Mouse (Mus musculus): ENCODE results near the gene Trpv2.

Trpv2 gene

DNA sequence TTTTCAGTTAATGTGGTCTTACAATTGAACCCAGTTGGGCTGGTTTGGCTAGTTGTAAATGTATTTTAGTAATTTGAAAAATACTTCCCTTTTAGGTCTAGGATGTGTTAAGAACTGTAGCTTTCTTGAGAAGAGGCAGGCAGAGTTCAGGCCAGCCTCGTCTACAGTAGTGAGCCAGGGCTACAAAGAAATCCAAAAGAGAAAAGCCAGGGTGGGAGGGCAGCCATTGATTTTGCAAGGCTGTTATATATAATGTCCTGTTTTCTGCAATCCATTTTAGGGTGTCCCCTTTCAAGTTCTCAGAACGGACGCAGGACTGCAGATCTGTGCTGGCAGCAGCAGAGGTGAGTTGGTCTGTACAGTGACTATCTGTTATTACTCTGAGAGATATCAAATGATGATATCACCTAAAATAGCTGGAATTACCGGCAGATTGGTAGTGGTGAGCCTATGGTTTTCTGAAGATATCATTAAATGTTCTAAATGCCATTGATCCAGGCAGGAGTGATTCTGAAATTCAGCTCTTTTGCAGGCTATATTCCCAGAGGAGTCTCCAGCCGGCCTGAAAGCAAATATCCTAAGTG, 29.9 kb downstream of the Trpv2 start:
- DNase-seq = no peak

DNA sequence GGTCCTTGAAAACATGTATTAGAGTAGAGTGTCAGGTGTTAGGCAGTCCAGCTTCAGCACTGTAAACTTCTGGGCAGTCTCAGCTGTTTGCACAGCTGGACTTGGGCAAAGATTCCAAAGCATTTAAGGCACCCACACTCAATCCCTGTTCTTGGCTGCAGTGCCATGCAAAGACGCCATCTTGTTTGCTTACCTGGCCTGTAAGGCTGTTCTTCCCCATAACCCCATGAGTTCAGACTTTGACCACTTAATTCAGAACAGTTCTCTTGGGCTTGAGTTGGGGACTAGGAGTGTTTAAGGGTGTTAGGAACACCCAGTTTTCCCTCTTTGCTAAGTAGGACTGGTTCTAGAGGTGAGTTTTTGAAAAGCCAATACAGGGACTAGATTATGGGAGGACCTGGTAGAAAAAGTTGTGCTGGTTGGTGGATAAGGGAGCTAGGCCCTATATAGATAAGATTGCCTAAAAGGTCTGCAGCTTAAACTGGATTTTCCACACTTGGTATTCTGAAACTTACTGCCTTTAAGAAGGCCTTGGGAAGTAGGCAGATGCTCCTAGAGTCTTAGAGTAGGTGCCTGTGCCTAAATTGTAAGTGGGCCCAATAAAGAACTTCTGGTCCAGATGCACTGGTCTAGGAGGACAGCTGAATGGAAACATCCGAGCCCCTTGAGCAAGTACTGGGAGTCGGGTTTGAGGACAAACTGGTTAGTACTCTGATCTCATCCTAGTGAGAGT, 30.8 kb downstream of the Trpv2 start:
- no peak for DNase-seq

DNA sequence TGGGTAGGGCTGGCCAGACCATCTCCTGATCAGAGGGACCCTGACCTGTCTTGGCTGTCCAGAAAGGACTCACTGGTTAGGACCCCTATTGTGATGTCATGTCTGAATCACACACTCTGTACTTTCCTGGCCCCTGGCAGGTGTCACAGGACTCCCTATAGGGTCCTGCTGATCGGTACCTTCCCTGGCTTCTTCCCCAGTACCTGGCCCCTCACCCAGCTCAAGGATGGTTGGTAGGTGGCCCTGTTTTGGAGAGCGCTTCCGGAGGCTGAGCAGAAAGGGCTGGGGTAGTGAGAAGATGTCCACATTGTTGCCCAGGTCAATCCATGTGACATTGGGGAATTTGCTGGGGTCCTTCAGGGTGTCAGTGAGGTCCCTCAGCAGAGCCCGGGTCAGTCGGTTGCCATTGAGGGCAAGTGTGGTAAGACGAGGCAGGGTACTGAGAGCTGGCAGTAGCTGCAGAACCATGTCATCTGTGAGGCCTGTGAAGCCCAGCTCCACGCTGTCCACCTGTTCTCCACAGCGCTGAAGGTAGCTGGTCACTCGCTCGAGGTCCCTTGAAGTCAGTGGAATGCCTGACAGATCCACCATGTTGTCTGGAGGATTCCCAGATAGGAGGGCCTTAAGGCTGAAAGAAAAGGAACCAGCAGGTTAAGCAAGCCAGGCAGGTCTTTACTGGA, 31.5 kb downstream of the Trpv2 start:
- DNase-seq = no peak

DNA sequence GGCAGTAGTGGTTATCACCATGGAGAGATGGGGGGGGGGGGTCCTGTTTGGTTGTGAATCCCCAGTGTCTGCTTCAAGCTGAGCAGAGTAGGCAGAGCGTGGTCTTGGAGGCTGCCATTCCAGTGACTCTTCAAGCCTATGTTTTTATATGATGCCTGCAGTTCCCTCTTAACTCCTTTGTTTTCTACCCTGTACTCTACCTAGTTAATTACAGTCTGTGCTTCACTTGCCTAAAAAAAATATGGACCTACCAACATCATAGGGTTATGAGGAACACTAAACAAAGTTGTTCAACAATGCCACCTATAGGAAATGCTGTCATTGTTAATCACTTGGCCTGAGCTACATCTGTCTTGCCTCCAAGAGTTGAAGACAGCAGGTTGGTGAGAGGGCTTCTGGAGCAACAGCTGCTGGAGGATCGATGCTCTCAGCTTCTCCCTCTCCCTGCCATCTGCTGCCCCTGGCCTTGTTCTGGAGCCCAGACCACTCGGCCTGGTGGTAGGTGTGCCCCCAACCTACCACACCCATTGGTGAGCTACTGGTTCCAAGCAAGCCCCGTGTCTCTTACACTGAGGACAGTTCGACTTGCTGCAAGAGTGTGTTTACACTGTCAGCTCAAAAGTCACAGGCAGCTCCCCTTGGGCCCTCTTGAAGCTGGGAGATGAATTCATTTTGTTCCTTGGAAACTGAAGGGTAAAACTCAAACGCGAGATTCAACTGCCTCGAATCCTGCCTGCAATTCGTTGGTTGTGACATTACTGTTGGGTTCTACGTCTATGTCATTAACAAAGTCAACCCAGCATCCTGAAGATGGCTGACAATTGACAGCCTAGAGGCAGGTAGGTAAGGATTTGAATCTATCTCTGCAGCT, 32.2 kb downstream of the Trpv2 start:
- peak; percentile 62 for DNase-seq

DNA sequence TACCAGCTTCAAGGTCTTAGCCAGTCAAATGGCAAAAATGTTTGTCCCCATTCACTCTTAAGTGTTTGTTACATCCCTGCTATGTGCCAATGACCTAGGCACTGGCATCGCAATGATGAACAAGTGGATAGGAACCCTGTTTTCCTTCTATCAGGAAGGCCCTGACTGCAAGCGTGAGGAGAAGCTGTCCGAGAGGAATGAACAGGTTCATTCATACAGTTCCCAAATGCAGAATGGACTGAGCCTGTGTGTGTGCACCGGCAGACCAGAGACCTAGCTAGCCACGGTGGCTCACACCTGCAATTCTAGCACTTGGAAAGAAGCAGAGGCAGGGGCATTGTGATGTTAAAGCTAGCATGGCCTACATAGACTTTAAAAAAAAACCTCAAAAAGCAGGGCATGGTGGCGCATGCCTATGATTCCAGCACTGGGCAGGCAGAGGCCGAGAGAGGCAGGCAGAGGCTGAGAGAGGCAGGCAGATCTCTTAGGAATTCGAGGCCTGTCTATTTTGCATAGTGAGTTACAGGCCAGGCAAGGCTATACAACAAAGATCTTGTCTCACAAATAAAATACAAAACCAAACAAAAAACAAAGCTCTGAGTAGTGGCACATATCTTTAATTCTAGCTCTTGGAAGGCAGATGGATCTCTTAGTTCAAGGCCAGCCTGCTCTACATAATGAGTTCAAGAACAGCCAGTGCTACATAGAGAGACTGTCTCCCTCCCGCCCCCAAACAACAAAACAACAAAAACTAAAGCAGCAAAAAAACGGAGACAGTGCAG, 33.1 kb downstream of the Trpv2 start:
- DNase-seq = no peak

DNA sequence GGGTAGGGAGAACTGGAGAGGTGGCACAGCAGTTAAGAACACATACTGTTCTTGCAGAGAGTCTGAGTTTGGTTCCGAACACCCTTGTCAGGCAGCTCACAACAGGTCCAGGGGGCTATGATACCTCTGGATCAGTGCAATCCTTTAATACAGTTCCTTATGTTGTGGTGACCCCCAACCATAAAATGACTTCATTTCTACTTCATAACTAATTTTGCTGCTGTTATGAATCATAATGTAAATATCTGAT, 33.6 kb downstream of the Trpv2 start:
- DNase-seq = no peak

DNA sequence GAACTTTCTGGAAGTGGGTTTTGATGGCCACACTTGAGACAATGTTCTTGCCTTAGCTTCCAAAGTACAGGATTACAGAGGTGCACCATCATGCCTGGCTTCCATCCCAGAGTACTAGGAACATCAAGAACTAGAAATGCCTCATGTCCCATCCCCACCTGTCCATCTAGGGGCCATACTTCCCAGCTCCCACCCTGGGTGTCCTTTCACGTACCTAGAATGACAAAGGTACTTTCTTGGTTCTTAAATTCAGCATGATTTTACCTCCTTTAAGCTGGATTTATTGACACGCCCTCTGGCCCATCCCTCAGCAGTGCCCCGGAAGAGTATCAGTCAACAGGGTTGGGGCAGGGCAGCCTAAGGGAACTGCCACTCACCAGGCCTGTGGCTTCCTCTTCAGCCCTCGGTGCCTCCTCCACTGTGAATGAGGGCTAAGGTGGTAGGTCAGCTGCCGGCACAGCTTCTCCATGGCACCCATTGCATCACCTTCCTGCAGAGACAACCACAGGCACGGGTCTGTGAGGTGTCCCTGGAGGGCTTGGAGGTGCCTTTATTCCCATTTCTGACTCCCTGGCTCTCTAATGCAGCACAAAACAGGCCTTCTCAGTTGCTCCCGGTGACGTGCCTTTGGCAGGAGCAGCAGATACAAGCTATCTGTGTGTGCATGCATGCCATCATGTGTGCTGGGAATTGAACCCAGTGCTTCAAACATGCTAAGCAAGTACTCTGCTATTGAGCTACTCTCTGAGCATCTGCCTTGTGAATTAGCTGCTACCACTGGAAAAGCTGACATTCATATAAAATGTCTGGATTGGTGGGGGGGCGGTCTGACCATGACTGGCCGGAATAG, 34.8 kb downstream of the Trpv2 start:
- DNase-seq = no peak

DNA sequence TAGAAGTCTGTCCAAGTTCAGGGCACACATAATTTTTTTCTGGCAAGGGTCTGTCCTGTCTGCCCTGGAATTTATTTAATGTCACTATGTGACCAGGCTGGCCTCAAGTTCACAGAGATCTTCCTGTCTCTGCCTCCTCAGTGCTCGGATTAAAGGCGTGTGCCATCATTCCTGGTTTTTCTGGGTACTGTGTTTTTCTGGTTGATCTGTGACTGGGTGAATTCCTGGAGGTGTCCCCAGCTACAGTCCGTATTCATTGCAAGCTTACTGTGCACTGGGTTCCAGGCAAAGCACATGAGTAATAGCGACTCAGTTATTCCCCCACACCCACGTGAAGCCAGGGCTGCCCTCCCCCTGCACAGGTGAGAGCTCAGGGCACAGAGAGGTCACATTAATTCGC, 36.0 kb downstream of the Trpv2 start:
- no peak for DNase-seq

DNA sequence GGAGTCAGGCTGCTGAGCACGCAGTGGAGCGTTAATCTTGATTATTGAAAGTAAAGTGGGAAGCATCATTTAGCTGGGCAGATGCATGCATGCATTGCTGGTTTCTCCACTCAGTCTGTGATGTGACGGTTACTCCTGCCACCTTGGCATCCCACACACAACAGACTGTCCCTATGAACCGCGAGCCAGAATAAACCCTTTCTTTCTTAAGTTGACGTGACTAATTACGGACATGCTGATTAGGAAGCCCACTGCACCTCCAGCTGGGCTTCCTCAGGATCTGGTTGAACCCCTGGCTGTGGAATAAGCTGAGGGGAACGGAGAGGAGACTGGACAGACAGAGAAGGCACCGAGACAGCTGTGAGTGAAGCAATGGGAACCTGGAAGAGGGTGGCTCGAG, 38.3 kb downstream of the Trpv2 start:
- no peak for DNase-seq

DNA sequence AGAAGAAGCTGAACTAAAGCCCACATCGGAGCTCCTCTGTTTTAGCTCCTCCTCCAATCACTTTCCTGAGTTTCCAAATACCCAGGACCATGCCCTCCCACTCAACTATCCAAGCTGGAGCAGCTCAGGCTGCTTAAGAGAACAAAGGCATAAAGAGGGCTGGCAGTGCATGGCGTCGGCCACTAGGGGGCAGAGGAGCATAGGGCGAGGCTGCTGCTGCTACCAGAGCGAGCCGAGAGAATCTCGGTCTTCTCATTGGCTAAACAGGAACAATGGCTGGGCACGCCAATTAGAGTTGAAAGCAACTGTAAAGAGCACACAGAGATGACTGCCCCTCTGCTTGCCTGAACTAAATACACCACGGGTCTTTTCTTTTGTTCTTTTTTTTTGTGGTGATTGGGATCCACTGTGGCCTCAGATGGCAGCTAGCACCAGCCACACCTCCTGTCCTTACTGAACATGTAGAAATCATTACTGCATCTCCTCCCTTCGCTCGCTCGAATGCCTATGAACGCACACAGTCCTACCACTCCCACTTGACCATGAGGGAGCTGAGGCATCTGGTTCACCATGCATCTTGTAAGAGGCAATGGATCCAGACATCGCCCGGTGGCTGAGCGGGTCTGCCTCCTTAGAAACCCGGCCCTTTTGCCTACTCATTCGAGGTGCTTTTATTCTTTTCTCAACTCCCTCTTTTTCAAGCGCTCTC, 39.5 kb downstream of the Trpv2 start:
- peak; percentile 99 for DNase-seq

DNA sequence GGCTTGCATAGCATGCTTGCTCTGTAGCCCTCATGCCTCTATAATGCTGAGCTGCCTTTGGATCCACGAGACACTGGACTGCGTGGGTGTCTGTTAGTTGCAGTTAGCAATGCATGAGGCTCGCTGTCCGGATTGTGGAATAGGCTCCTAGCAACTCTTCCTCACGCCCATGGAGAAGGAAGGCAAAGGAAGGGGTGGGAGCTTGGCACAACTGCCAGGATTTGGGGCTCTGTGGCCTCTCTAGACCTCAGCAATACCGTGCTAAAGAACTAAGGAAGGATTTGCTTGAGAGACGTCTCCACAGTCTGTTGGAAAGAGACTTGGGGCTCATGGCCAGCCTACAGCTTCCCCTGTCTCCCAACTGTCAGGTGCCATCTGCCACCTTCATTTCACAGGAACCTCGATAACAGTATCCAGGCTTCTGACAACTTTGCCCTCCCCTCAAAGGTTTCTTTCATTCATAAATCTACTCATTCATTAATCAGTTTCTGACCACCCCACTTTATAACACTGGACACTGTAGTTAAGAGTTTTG, 40.7 kb downstream of the Trpv2 start:
- DNase-seq = no peak

DNA sequence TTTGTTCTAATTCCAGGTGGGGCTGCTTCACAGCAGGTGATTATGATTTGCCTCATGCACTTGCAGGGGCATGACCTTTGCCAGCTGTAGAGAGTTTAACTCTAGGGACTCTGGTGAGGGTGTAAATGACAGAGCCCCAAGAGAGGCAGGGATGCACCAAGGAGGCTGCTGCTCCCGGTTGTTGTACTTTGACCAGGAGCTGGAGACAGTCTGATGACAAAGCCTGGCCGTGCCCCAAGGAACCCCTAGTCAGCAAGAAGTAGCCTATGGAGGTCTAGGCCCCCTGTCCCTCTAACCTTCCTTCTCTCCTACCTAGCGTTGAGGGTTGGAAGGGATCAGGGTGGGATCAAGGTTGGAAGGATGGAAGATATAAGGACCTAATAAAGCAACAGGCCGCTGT, 41.2 kb downstream of the Trpv2 start:
- no peak for DNase-seq

DNA sequence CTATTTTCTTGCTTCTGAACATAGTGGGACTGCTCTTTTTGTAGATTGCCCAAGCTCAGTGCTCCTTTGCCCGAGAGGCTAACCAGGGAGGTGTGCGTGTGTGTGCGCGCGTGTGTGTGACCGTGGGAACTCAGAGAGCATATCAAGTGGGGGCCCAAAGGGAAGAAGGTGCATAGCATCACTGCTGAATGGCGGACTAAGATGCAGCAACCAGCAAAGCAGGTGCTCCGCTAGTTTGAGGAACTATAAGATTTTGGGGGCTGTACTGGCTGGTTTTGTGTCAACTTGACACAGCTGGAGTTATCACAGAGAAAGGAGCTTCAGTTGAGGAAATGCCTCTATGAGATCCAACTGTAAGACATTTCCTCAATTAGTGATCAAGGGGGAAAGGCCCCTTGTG, 46.8 kb downstream of the Trpv2 start:
- no peak for DNase-seq

DNA sequence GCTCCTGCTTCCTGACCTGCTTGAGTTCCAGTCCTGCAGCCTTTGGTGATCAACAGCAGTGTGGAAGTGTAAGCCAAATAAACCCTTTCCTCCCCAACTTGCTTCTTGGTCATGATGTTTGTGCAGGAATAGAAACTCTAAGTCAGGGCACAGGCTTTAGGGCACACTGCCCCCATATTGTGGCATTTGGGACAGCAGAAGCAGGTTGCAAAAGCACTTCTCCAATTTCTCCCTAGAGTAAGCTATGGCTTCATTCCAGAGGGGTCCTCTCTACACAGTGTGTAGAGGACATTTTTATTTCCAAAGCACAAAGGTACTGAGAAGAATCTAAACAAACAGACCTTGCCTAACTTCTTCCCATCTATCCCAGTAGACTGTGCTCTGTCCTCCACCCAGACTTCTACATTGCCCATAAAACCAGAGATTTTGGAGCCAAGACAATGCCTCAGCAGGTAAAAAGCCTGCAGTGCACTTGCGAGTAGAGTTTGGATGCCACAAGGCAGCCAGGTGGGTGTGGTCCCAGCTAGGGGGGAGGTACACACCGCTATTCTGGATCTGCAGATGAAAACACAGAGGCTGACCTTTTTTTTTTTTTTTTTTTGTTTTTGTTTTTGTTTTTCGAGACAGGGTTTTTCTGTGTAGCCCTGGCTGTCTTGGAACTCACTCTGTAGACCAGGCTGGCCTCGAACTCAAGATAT, 47.4 kb downstream of the Trpv2 start:
- DNase-seq = no peak

DNA sequence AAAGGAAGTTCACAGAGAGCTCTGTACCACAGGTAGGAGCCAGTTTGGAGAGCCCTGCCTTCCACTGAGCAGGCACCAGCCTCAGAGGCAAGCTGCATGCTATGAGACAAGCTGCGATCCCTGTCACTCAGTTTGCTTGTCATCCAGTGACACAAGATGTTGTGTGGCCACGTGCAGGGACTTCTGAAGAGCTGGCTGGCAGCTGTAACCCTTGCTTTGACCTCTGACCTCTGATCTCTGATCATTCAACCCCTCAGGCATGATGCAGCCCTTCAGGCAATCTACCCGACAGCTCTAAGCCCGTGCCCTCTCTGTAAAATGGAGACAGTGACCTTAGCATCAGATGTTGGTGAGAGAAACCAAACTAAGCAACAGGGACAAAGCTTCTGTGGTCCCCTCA, 48.6 kb downstream of the Trpv2 start:
- no peak for DNase-seq

DNA sequence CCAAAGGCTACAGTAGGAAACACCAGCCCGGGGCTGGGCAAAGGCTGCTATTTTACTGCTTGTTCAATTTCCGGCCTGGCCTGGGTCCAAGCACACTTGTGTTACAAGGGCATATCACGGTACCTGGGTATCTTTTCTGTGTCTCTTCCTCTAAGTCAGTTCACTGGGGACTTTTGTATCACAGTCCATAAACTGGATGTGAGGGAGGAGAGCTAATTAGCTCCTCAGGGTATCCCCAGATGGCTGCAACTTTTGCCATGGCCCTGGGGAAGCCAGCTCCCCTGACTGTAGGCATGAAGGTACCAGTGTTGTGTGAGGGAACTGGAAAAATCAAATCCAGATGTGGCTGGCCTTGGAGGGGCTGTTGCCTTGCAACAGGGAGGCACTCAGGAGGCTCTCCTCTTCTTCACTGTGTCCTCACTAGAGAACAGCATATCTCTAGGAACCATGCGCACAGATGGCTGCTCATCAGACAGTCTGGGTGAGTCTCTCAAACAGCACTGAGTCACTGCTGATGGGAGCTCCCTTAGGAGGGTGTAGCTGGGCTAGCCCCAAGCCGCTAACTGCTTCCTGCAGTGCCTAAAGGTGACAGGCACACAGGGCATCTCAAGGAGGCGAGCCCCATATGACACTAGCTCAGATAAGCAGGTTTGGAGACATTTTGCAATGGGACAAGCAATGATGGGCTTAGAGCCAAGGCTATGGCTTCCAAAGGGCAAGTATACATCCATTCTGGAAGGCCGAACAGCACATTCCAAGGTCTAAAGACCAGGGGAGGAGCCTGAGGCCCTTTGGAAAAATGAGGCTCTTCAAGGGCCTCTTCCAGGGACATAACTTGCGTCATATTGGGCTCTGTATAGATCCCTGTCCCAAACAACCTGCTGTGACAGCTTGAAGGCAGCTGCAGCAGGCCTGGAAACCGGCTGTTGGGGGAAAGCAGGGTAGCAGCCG, 50.3 kb downstream of the Trpv2 start:
- DNase-seq = no peak

DNA sequence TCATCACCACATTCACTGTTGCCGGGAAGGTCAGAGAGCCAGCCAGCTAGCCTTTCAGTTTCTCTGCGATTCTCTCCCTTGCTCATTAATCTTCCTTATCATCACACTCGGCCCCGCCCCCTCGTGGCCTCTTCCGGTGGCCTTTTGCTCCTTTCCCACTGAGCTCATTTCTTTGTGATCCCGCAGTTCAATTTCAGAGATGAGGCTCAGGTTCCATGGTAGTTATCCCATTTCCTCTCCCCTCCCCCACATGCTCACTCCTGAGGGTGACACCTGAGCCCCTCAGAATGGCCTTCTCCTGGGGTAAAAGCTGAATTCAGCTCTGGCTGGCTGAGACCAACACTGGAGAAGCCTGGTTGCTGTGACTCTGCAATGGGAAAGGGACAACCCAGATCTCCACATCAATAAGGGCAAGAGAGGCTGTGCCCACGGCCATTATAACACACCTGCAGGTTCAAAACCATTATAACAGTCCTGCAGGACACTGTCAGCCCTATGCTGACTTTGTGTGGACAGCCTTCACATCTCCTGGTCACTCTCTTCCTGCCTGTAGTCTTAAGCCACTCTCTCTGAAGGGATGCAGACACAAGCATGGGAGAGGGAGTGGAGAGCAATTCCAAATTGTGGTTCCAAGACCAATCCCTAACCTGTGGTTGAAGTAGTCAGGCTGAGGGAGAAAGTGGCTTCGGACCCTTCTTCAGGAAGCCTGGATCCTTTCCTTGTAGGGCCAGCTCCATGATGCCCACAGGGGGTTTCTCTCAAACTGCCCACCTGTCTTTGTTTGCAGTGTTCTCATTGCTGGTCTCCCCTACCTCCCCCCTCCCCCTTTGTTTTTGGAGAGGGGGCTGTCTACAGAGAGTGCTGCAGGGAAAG, 55.3 kb downstream of the Trpv2 start:
- DNase-seq = peak; percentile 77

DNA sequence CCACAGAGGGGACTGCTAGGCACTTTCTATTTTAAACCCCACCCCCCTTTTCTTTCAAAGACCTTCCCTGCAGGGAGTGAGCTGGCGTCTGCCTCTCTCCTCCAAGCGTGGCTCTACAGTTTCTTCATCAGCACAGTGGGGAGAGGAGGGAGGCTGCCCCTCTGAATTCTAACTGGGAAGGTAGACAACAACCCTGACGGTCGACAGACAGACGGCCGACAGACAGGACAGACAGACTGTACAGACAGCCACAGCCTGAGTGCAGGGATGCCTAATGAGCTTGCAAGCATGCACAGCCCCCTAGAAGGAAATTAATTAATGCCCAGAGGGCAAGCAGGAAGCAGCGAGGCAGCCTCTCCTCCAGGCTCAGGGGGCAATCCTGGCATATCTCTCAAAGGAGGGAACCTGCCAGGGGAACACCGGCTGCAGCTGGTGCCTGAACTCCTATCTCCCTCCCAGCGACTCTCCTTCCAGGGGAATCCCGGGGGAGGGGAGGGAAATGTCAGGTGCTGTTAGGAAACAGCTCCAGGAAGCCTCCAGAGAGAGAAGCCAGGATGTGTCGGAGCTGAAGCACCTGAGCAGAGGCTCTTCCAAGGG, 56.0 kb downstream of the Trpv2 start:
- DNase-seq = peak; percentile 70

Measured in retina, postnatal 1 day (tissue).